8 mouse cellular contexts compared by ENCODE assay signal in the genomic region with DNA sequence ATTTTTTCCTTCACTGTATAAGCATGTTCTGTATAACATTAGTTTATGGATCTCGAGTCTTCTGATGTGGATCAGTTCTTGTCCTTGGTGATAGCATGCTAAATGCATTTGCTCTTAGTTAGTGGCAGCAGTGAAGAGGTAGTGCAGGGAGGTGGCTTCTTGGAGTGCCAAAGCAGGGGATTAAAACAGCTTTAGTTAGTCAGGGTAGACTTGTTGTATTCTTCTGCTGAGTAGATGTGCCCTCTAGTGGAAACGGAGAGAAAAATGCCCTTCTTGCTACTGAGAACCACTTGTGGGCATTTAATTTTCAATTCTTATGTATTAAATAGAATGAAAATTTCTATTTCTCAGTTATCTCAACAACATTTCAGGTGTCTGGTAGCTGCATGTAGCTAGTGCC. TPM values are rescaled to one million over a fixed set of nuclear protein-coding genes. Genes with fewer than 3 reads are reported as not detected.
DNase-seq lines count a peak whose midpoint lies in the region; ATAC-seq and TF ChIP-seq lines count a peak whose summit lies in the region.
"Had no signal": no experiment of that assay in that cellular context is flagged by ENCODE, and none has a peak within 500 bp of the region (broad histone marks: within the 10 kb centered on the region; RNA-seq: fewer than 3 reads in every experiment).

No protein-coding gene starts in this region.

- no peak overlapping the region for H3K4me3 ChIP-seq in hindbrain, postnatal 0 days (ENCODE audit: low read length)
- no peak overlapping the region for H3K4me3 ChIP-seq in hindbrain, embryonic 12.5 days
- no peak overlapping the region for H3K4me3 ChIP-seq in stomach, postnatal 0 days (ENCODE audit: low read depth, low read length)
- no peak overlapping the region for H3K4me3 ChIP-seq in forebrain, embryonic 16.5 days (replicated peaks; ENCODE audit: low read length)
- H3K4me3 ChIP-seq: embryonic facial prominence, embryonic 13.5 days had no signal

- TF ChIP-seq POLR2A in brain, embryonic 14.5 days (IDR thresholded peaks at IDR 0.05; ENCODE audit: borderline replicate concordance, extremely low read depth, insufficient read depth, insufficient read length, poor library complexity, severe bottlenecking) = no peak

- 26% methylated on average over 2 of the region's 2 CpGs for WGBS in hindbrain, postnatal 0 days
- 36% methylated on average over 2 of the region's 2 CpGs for WGBS in hindbrain, embryonic 12.5 days
- WGBS in stomach, postnatal 0 days = 23% methylated on average over 2 of the region's 2 CpGs
- WGBS in forebrain, embryonic 16.5 days = 22% methylated on average over 2 of the region's 2 CpGs

- no peak overlapping the region for H3K27ac ChIP-seq in hindbrain, postnatal 0 days
- no peak overlapping the region for H3K27ac ChIP-seq in hindbrain, embryonic 12.5 days
- H3K27ac ChIP-seq in stomach, postnatal 0 days (replicated peaks) = no peak overlapping the region
- H3K27ac ChIP-seq in forebrain, embryonic 16.5 days (ENCODE audit: low read length) = no peak overlapping the region
- H3K27ac ChIP-seq: embryonic facial prominence, embryonic 13.5 days had no signal

- H3K9ac ChIP-seq in hindbrain, postnatal 0 days (replicated peaks; ENCODE audit: low read length) = no peak overlapping the region
- H3K9ac ChIP-seq in hindbrain, embryonic 12.5 days = no peak overlapping the region
- H3K9ac ChIP-seq in stomach, postnatal 0 days (ENCODE audit: low read length) = no peak overlapping the region
- no peak overlapping the region for H3K9ac ChIP-seq in forebrain, embryonic 16.5 days (replicated peaks; ENCODE audit: low read depth, low read length)
- H3K9ac ChIP-seq: embryonic facial prominence, embryonic 13.5 days had no signal

- TF ChIP-seq CTCF in hindbrain, postnatal 0 days (IDR thresholded peaks at IDR 0.05; ENCODE audit: low read depth) = peak; percentile 70
- TF ChIP-seq CTCF in brain, embryonic 14.5 days (IDR thresholded peaks at IDR 0.05; ENCODE audit: borderline replicate concordance, extremely low read depth, insufficient read depth, insufficient read length) = peak; percentile 39; the same call in 1 of the 2 replicates
- peak; percentile 70 for TF ChIP-seq CTCF in stomach, postnatal 0 days (IDR thresholded peaks at IDR 0.05; ENCODE audit: low read depth)

- no peaks in the 10 kb centered on the region for H3K36me3 ChIP-seq in hindbrain, postnatal 0 days (ENCODE audit: insufficient read depth, low read length)
- no peaks in the 10 kb centered on the region for H3K36me3 ChIP-seq in hindbrain, embryonic 12.5 days
- H3K36me3 ChIP-seq in stomach, postnatal 0 days (ENCODE audit: control insufficient read depth, insufficient read depth, low read length) = no peaks in the 10 kb centered on the region
- H3K36me3 ChIP-seq in forebrain, embryonic 16.5 days (ENCODE audit: control insufficient read depth, insufficient read depth) = no peaks in the 10 kb centered on the region
- H3K36me3 ChIP-seq: embryonic facial prominence, embryonic 13.5 days had no signal

- no peak for ATAC-seq in hindbrain, postnatal 0 days
- ATAC-seq in hindbrain, embryonic 12.5 days (ENCODE audit: low FRiP score) = no peak
- no peak for ATAC-seq in stomach, postnatal 0 days (ENCODE audit: low FRiP score, low TSS enrichment)
- no peak for ATAC-seq in forebrain, embryonic 16.5 days

- no peaks in the 10 kb centered on the region for H3K9me3 ChIP-seq in hindbrain, postnatal 0 days (ENCODE audit: low read length)
- no peaks in the 10 kb centered on the region for H3K9me3 ChIP-seq in hindbrain, embryonic 12.5 days (replicated peaks)
- no peaks in the 10 kb centered on the region for H3K9me3 ChIP-seq in stomach, postnatal 0 days (ENCODE audit: control insufficient read depth, low read length)
- H3K9me3 ChIP-seq in forebrain, embryonic 16.5 days (ENCODE audit: control insufficient read depth, low read length) = no peaks in the 10 kb centered on the region
- H3K9me3 ChIP-seq: embryonic facial prominence, embryonic 13.5 days had no signal

- H3K4me1 ChIP-seq in hindbrain, postnatal 0 days (ENCODE audit: insufficient read depth, low read length) = no peaks in the 10 kb centered on the region
- H3K4me1 ChIP-seq in hindbrain, embryonic 12.5 days = no peaks in the 10 kb centered on the region
- no peaks in the 10 kb centered on the region for H3K4me1 ChIP-seq in stomach, postnatal 0 days (replicated peaks; ENCODE audit: control insufficient read depth, insufficient read depth)
- H3K4me1 ChIP-seq in forebrain, embryonic 16.5 days (replicated peaks; ENCODE audit: control insufficient read depth, insufficient read depth, low read length) = no peaks in the 10 kb centered on the region
- H3K4me1 ChIP-seq: embryonic facial prominence, embryonic 13.5 days had no signal

- no peaks in the 10 kb centered on the region for H3K27me3 ChIP-seq in hindbrain, postnatal 0 days (ENCODE audit: insufficient read depth, low read length)
- H3K27me3 ChIP-seq in hindbrain, embryonic 12.5 days = no peaks in the 10 kb centered on the region
- H3K27me3 ChIP-seq in stomach, postnatal 0 days (ENCODE audit: control insufficient read depth, insufficient read depth, low read length) = no peaks in the 10 kb centered on the region
- no peaks in the 10 kb centered on the region for H3K27me3 ChIP-seq in forebrain, embryonic 16.5 days (replicated peaks; ENCODE audit: control insufficient read depth, insufficient read depth, low read length)
- H3K27me3 ChIP-seq: embryonic facial prominence, embryonic 13.5 days had no signal

- peak; percentile 55 for DNase-seq in hindbrain, postnatal 0 days (ENCODE audit: low spot score)
- DNase-seq in right cerebral cortex, adult 18-20 months = peak; percentile 13
- no peak for DNase-seq in right cerebral cortex, postnatal 36 days (ENCODE audit: low spot score in 2 of 2)
- peak; percentile 73 for DNase-seq in brain, embryonic 14.5 days (ENCODE audit: low read depth)
- DNase-seq in stomach, postnatal 0 days (ENCODE audit: low spot score) = no peak

- TF ChIP-seq EP300 in stomach, postnatal 0 days (optimal IDR thresholded peaks at IDR 0.05) = no peak

- H3K4me2 ChIP-seq in hindbrain, postnatal 0 days (ENCODE audit: low read depth, low read length) = no peak overlapping the region
- H3K4me2 ChIP-seq in hindbrain, embryonic 12.5 days (replicated peaks) = no peak overlapping the region
- H3K4me2 ChIP-seq in stomach, postnatal 0 days (replicated peaks; ENCODE audit: low read depth) = no peak overlapping the region
- no peak overlapping the region for H3K4me2 ChIP-seq in forebrain, embryonic 16.5 days (ENCODE audit: low read length)
- H3K4me2 ChIP-seq: embryonic facial prominence, embryonic 13.5 days had no signal

RNA-seq across cellular contexts. Expression of a gene that starts 36.5 kb away (rescaled TPM):
- 27.4 and 52.9 TPM in 2 replicates for total RNA-seq in hindbrain, postnatal 0 days (2014; rRNA removed)
- 38.5 and 44.6 TPM in 2 replicates for polyA plus RNA-seq in hindbrain, postnatal 0 days (2015; fragmentation: Nextera tagmentation; extraction: Ambion mirVana)
- 16.9 and 22.7 TPM in 2 replicates for polyA plus RNA-seq in hindbrain, embryonic 12.5 days (2016; fragmentation: Nextera tagmentation; extraction: Ambion mirVana)
- 6.7 and 11.1 TPM in 2 replicates for polyA plus RNA-seq in brain, embryonic 14.5 days (2012; rRNA removed)
- polyA plus RNA-seq in stomach, postnatal 0 days (2015; fragmentation: Nextera tagmentation; extraction: Ambion mirVana) = 1.1 and 1.2 TPM in 2 replicates
- polyA plus RNA-seq in forebrain, embryonic 16.5 days (2015; fragmentation: Nextera tagmentation; extraction: Ambion mirVana) = 1.2 and 1.5 TPM in 2 replicates

RNA-seq across cellular contexts. Expression of a gene that starts 45.7 kb away (rescaled TPM):
- 8.1 and 11.5 TPM in 2 replicates for total RNA-seq in hindbrain, postnatal 0 days (2014; rRNA removed)
- polyA plus RNA-seq in hindbrain, postnatal 0 days (2015; fragmentation: Nextera tagmentation; extraction: Ambion mirVana) = 13.0 and 13.4 TPM in 2 replicates
- polyA plus RNA-seq in hindbrain, embryonic 12.5 days (2016; fragmentation: Nextera tagmentation; extraction: Ambion mirVana) = 0.40 TPM in 1 of 2 replicates, not detected in the other
- polyA plus RNA-seq in brain, embryonic 14.5 days (2012; rRNA removed) = 0.33 and 0.77 TPM in 2 replicates
- 3.5 and 3.7 TPM in 2 replicates for polyA plus RNA-seq in stomach, postnatal 0 days (2015; fragmentation: Nextera tagmentation; extraction: Ambion mirVana)
- not detected in 2 replicates for polyA plus RNA-seq in forebrain, embryonic 16.5 days (2015; fragmentation: Nextera tagmentation; extraction: Ambion mirVana)

Comparison
In these comparisons a context has a peak if more than half of its experiments do, and no peak if none do; other contexts are left out.
1. DNase-seq: peak in hindbrain, postnatal 0 days (single experiment), right cerebral cortex, adult 18-20 months (single experiment) and brain, embryonic 14.5 days (single experiment); none in right cerebral cortex, postnatal 36 days (0 of 2) and stomach, postnatal 0 days (single experiment).
2. Peak in every context shown above with its lines, with median percentiles within 50 percentile points of each other: CTCF ChIP-seq.